Mouse (Mus musculus): Measurements from ENCODE around the gene Adcy2.

Adcy2 gene

DNA sequence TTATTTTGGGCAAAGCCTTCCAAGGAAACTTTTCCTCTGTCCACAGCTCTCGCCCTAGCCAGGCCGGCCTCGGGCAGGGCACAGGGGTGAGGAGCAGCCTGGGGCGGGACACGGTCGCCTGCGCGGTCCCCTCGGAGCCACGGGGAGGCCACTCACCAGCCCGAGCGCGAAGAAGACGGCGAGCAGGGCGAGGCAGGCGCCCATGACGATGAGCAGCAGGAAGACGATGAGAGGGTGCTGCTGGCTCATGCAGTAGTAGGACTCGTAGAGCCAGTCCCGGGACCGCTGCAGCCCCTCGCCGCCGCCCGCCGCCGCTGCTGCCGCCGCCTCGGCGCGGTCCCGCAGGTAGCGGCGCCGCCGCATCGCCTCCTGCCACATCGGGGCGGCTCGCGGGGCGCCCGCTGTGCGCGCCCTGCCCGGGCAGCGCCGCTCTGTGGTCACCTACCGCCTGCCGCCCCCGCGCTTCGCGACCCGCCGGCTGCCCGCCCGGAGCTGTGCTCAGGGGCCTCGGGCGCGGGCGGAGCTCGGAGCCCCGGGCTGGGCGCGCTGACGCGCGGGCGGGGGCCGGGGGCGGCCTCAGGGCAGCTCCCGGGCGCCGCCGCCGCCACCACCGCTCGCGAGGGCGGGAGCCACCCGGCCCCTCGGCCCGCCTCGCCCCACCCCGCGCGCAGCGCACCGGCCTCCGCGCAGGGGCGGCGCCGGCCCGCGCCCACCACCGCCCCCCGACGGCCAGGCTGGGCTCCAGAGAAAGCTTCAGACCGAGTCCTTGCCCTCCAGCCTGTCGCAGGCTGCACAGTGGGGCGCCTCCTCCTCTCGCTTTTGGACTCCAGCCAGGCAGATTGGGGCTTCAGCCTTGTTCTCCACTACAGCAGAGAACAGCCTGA is at the start of gene Adcy2:
Gene Adcy2, minus strand, starts transcription at position 624 of the 884 bp plus-strand sequence.
- peak; percentile 73 to 80 for DNase-seq

DNA sequence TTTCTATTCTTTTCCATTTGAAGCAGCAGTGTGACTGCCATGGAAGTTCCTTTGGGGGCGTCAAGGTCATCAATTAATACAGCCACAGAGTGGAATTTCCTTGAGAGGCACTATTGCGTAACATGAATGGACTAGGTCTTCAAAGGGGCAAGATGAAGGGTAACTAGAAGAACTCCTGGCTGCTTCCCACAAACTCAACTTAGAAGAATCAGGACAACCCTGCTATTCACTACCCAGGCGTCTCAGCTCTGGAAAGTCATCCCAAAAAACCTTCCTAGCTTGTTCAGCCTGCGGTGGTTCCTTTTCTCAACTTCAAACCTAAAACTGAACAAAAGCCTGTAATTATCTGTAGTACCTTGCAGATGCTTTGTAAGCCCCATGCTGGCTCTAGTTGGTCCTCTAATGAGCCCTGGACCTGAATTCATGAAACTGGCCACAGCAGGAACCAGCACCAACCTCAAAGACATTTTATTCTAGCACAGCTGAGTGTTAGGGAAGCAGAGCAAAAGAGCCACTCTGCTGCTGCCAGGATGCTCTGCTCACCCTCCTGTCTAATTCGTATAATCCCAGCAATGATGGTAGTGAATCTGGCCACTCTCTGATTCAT is 37.8 kb upstream of the Adcy2 start:
- no peak for DNase-seq

DNA sequence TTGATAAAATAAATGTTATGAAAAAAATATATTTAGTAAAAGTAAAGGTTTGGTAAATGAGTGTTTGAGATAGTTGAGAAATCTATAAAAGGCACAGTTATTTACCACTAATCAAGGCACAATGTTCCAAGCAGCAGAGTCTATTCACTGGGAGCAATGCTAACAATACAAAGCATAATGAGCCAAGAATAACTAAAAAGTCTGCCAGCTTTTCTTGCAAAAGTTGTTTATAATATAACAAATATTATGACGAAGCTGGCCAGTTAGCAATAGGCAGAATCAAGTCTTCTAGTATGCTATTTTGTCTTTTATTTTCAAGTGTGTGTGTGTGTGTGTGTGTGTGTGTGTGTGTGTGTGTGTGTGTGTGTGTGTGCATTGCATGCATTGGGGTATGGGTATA is 35.3 kb upstream of the Adcy2 start:
- DNase-seq, result no peak

DNA sequence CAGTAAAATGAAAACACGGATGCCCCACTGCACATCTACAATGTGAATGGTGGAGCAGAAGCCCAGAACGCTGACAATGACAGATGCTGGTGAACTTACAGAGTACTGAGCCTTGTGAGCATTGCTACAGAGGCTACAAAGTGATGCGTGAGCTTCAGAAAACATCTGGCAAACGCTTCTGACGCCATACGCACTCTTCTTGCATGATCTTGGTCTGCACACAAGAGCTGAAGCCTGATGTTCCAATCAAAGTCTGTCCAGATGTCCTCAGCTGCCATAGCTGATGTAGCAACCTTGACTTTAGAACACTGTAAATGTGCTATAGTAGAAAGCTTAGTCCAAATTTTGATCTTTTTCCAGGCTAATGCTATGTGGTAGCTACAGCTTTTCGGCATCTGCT is 34.2 kb upstream of the Adcy2 start:
- no peak for DNase-seq

DNA sequence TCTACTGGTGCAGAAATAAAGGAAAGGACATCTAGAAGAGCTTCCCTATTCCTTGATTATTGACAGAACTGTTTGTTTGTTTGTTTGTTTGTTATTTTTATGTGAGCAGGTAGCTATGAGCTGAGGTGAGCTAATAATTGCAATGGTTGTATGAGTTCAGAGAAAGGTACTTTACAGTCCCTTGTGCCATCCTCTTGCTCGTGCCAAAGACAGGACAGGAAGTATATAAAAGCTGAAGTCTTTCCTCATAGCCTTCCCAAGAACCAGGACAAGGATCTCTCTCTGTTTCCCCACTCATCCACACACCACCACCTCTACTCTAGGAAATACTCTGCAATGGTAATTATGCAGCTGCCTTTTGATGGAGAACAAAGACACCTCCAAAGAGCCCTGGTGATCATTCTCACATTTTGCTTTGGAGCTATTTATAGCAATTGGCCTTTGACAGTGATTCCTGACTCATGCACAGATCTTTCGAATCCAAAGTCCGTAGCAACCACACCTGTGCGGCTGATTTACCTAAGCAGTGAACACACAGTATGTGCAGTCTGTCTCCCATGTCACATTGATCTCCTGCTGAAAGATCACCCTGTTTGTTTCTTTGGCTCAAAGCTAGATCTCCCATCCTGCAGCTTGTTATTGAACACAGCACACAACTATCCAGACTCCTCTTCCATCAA is 29.9 kb upstream of the Adcy2 start:
- DNase-seq, result no peak

DNA sequence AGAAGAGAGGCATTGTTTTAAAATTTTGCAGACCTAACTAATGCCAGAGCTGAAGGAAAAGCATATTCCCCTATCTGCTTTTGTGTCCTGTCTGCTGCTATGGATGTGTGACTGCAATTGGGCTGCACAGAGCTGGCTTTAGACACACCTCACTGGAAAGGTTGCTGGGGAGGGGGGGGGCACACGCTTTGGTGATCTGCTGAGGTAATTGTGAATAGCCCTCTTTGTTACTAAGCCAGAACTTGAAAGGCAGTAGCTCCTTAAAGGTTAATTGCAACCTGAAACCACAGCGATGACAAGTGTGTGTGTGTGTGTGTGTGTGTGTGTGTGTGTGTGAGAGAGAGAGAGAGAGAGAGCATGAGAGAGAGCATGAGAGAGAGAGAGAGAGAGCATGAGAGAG is 25.6 kb upstream of the Adcy2 start:
- no peak for DNase-seq

DNA sequence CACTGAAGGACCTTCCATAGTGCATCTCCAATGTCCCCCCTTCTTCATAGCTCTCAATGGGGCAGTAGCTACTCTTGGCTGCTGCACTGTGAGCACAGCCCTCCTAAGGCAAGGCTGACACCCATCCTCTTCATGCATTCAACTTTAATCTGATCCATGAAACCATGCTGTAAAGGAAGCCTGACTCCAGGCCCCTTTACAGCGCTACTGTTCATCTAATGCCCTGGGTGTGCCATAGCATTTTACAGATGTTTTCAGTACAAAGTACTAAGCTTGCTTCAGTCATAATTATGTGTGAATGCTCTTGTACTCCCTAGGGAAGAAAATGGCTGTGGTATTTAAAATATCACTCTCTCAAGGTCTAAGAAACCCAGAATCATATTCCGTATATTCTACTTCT is 23.9 kb upstream of the Adcy2 start:
- no peak for DNase-seq

DNA sequence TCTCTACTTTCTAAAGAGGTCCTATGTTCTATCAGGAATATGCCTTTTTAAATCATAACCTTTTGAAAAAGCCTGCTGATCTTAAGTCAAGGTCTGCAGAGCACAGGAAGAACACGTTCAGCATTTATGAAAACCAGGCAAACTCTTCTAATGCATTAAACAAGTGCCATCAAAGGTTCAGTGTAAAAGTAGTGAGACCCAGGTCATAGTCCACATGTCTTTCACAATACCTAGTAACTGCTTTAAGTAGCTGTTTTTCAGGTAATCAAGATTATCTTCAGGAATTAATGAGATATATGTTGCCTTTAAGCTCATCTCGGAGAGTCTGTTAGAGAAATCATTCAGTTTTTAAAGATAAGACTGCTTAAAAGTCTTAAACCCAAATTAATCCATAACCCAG is 21.2 kb upstream of the Adcy2 start:
- DNase-seq, result no peak

DNA sequence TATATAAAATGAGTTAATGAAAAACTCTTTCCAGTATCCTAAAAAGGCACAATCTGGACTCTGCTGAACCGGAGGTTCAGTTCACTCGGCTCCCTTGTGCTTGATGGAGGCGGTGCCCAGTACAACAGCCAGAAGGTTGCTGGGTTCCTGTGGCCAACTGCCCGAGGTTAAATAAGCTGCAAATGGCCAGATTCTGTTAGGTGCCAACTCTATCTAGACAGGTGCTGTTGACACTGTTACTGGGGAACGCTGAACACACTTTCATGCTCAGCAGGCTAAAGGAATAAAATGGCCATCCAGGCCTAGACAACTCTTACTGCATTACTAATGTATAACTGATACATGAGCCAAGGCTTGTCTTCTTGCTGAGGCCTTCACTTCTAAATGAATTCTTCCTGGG is 7.6 kb upstream of the Adcy2 start:
- DNase-seq, result peak; percentile 81 to 84

DNA sequence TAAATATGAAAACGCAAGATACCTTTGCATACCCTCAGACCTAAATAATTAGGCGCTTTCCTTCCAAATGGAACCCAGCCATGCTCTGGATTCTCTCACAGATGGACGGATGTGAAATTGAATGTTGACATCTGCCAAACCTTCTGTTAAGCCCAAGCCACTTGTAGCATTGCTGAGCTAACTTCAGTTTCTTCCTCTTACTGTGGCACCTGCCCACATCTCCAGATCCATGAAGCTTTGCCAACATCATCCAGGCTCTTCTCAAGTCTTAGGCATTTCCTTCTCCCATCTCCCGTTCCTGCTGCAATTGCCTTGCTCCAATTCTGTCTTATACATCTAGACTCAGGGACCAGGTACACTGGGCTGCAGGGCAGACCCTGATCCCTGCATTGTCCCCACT is 6.8 kb upstream of the Adcy2 start:
- DNase-seq, result peak; percentile 66 to 69

DNA sequence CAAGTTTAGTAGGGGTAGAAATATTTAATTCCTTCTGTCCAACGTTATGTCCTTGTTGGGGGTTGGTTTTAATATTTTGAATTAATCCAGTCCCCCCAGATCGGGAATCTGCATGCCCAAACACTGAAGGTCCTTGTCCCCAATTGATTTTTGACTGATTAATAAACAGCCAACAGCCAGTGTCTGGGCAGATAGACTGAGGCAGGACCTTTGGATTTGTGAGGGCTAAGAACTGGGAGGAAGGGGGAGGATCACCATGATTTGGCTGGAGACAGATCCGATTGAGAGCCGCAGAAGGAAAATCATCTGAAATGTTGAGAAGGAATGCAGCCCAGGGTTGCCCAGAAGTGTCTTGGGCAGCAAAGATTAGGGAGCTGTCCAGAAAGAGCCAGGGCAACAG is 5.1 kb upstream of the Adcy2 start:
- no peak for DNase-seq

DNA sequence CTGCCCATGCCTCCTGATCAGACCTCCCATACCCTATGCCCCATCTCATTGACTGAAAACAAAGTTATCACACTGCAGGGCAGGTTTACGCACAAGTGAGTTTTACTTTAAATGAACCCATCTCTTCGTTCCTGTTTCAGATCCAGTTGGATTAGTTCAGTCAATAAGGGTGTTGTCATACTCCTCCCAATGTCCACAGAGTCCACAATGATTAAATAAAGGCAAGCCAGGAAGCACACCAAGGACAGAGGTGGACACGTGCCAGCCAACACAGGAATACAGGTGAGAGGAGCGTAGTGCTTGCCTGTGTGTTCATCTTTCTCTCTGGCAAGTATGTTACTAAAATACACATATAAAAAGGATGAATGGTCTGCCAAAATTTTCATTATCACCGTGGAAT is 3.3 kb upstream of the Adcy2 start:
- DNase-seq, result no peak

DNA sequence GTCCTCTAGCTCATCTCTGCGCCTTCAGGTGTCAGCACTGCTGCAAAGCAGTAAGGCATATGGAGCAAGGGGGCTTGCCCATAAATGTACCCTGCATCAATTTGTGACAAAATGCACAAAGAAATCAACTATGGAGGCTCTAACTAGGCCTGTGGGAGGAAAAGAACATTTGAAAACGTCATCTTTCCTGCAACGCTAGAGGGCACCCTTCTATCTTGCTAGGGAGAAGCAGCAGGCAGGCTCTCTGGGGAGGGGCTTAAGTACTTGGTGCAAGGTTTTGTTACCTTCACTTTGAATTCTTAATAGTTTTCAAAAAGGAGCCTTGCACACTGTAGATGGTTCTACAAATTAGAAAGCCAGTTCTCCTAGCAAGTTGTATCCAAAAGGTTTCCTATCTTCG is 2.8 kb upstream of the Adcy2 start:
- peak; percentile 79 for DNase-seq

DNA sequence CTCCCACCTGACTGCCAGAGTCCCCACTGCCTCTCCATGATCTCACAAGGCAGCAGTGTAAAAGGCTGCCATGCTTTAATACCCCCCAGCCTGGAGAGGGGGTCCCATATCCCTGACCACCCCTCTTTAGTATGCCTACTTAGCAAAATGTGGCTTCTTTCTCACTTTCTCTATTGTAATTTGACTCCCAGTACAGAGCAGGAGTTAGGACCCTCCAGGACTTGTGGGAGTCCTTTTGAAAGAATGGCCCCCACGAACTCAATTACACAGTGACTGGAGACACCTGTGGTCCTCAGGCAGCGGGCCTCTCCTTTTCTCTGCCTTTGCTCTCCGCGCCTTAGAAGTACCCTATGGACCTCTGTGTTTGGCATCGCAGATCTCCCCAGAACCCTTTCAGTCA is 485 bp upstream of the Adcy2 start:
- DNase-seq, result no peak

DNA sequence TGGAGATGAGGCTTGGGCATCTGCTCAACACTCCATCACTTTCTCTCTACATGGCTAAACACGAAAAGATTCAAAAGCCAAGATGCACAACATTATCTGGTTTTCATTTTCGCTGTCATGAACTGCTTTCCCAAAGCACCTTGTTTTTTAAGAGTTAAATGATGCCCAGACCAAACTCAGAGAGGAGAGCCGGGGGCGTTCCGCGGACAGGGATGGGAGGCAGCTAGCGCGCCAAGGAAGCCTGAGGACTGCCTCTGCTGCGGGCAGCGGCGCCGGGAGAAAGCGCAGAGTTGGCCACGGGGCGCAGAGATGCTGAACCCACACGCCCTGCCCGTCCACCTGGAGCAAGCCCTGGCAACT is 803 bp downstream of the Adcy2 start:
- peak in 1 of 2 experiments; percentile 37 for DNase-seq

DNA sequence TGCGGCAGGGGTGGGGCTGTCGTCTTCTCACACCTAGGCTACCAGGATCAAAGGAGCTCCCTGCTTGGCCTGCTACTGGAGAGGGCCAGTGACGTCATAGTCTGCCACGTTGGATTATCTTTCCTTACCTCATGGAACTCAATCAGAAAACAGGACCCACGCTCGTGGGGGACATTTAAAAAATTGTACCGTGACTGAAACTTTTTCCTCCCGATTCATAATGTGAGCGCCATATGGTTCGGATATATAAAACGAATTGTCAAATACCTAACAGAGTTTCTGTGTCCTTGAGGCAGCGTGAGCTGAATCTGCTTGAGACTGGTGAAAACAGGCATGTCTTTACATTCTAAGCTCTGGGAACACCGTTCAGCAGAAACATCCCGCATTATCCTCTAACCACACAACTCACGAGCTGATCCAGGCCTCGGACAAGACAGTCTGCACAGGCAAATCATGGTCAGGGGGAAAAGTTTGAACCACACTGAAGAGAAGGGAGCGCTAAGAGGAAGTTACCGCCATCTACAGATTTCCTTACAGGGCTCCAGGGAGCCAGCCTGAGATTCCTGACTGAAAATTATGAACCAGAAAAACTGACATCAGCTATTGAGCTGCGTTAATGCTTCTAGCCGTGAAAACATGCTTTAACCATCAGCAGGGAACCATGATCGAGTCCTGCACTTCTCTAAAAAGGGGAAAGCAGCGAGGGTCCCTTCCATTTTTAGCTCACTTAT is 1.4 kb downstream of the Adcy2 start:
- DNase-seq, result peak; percentile 20 to 21

DNA sequence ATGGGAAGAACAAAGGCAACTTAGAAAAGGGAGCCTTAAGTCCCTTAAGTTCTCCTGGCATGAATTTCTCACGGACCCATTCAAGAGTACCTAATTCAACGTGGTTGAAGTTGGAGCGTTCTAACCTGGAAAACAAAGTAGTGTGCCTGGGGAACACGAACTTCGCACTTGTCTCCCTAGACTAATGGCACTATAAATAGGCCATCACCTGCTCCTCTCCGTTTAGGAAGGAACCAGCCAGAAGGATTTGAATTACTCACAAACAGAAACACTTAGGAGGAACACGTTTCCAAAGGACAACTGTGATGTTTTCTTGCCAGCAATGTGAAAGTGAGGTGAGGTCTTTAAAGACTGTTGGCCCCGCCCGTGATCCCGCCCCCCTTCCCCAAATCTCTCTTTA is 2.0 kb downstream of the Adcy2 start:
- DNase-seq, result no peak

DNA sequence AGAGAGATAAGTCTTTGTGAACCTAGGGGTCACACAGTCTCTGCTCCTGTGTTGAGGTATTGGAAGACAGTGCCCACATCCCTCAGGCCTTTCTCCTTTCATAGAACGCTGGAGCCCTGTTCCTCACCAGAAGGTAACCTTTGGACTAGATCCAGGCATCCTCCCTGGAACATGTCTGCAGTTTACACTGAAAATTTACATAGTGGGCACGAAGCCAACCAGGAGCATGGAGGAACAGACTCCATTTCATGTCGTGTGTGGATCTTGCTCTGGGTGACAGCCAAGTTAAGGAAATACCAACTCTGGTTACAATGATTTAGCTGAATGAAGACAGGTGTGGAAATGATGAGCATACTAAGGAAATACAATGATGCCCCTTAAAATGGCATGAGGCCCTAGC is 2.7 kb downstream of the Adcy2 start:
- peak; percentile 81 to 84 for DNase-seq

DNA sequence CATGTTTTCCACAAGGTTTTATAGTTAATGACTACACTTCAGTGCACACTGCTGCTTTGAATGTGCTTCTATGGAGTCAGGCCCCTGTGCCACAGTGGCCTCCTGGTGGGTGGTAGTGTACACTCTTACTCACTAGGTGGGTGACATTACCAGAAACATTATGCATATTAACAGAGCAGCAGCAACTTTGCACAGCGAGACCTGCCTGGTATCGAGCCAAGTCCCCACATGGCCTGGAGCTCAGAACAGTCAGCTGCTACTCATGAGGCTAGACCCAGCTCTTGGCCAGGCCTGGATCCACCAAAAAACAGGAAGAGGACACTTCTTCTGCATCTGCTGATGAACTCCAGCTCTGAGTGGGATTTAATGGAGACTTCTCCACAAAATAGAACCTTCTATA is 13.6 kb downstream of the Adcy2 start:
- DNase-seq, result peak; percentile 29 to 57

DNA sequence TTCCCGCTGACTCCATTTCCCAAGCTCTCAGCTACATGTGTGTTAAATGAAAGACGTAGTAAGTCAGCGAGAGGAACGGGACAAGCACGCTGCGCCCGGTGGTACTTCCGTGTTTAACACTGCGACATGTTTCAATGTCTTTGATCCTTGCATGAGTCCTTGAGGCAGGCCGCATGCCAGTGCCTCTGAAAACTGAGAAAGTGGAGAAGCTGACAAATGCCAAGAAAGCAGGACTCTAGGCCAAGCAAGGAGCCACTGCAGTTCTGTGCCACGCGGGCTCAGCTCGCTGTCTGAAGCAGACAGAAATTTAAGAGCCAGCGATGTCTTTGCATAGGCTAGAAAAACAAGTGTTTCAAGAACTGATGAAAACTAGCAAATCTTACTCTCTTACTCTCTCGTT is 15.3 kb downstream of the Adcy2 start:
- peak; percentile 16 to 41 for DNase-seq

DNA sequence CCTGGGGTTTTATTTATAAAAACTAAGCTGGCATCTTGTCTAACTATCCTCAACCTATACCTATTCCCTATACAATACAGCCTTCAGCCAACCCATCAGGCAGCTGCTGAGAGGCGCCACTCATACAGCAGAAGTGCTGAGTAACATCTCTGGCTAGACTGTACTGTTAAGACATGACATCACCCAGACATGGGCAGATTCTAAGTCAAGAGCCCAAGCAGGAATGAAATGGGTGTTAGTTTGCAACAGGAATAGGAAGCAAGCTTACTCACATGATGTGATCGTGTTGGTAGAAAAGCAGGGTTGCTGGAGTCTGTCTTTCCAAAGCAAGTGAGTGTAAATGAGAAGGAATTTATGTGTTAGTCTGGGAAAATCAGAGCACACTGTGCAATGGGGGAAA is 18.3 kb downstream of the Adcy2 start:
- no peak for DNase-seq

DNA sequence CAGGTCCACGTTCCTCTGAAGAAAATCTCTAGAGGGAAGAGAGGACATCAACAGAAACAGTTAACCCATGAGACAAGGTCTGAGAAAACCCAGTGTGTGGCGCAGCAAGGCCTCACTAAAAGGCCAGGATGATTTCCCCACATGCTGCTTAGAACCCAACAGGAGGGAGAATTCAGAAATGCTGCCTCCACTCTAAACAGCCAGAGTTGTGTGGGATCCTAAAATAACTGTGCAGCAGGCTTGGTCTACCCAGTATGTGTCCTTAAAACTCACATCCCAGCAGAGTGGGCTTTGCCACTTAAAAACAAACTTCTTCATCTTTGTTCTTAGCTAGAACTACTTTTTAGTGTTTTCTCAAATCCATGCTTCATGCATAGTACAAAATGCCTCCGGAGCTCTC is 26.2 kb downstream of the Adcy2 start:
- DNase-seq, result no peak

DNA sequence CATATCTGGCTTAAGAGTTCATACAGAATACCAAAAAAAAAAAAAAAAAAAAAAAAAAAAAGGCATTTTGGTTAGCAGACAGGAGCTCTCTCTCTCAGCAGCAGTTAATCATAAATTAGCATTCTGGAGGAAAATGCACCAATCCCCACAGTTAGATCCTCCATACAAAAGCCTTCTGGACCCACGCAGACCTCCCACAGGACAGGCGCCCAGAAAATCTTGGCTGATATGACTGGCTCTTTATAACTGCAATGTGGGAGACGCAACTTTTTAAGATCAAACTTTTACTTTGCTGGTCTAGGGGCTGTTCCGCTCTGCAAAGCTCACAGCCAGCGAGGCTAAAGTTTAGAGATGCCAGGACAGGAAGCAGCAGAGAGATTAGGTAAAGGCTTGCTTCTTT is 37.8 kb downstream of the Adcy2 start:
- peak in 1 of 2 experiments; percentile 4 for DNase-seq
